ENCODE assay signal across 8 mouse cellular contexts in the genomic region with DNA sequence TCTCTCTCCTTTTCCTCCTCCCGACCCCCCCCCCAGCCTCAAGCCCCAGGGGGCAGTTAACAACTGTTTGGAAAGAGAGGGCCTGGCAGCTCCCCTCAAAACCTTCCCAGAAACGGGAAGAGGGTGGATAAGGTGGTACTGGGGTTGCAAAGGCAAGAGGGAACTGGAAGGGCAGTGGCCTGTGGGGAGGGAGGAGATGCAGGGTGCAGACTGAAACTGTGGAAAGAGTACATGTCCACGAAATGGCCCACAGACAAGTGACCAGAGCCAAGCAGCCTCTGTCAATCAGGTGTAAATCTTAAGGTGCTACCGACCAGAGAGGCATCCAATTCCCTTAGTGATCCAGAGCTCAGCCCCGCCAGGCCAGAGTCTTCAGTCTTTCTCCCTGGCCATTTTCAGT.
DNase-seq lines count a peak whose midpoint lies in the region; ATAC-seq lines count a peak whose summit lies in the region.

No protein-coding gene starts in this region.

- peak overlapping the region; percentile 68 for H3K4me2 ChIP-seq in embryonic facial prominence, embryonic 14.5 days (ENCODE audit: low read depth, low read length)
- H3K4me2 ChIP-seq in hindbrain, embryonic 11.5 days (replicated peaks; ENCODE audit: low read depth, low read length) = peak overlapping the region; percentile 85

- no peaks in the 10 kb centered on the region for H3K9me3 ChIP-seq in embryonic facial prominence, embryonic 14.5 days (ENCODE audit: control insufficient read depth, low read length)
- H3K9me3 ChIP-seq in hindbrain, embryonic 11.5 days (ENCODE audit: control insufficient read depth, low read length) = no peaks in the 10 kb centered on the region

- H3K9ac ChIP-seq in embryonic facial prominence, embryonic 14.5 days (ENCODE audit: low read depth, low read length) = peak overlapping the region; percentile 48; the same call in 1 of the 2 replicates
- H3K9ac ChIP-seq in hindbrain, embryonic 11.5 days (ENCODE audit: low read depth, low read length) = no peak overlapping the region

- no peaks in the 10 kb centered on the region for H3K36me3 ChIP-seq in embryonic facial prominence, embryonic 14.5 days (ENCODE audit: control insufficient read depth, insufficient read depth, low read length)
- H3K36me3 ChIP-seq in hindbrain, embryonic 11.5 days (ENCODE audit: control insufficient read depth, insufficient read depth, low read length) = no peaks in the 10 kb centered on the region

- 0 out of 2 replicates have a peak, but pooled peaks have one; percentile 12 for ATAC-seq in embryonic facial prominence, embryonic 14.5 days (ENCODE audit: low read depth)
- ATAC-seq in hindbrain, embryonic 11.5 days (ENCODE audit: low FRiP score) = 0 out of 2 replicates have a peak, but pooled peaks have one; percentile 17
- peak; percentile 60 for ATAC-seq in megakaryocyte progenitor cell, adult 5-6 weeks (replicated peaks; ENCODE audit: poor library complexity)

- peak; percentile 20 for DNase-seq in A20 (ENCODE audit: low read depth, low spot score)
- no peak for DNase-seq in embryonic facial prominence, embryonic 14.5 days (ENCODE audit: low spot score)
- DNase-seq in hindbrain, embryonic 11.5 days (ENCODE audit: low spot score) = peak; percentile 39
- no peak for DNase-seq in left cerebral cortex, postnatal 4 days
- no peak for DNase-seq in right cerebral cortex, postnatal 25 days
- DNase-seq in left cerebral cortex, postnatal 10 days (ENCODE audit: extremely low spot score in 1 of 2, low spot score in 2 of 2) = no peak
- no peak for DNase-seq in Muller cell, postnatal 12 days (ENCODE audit: inconsistent ontology term)

- no peak overlapping the region for H3K27ac ChIP-seq in embryonic facial prominence, embryonic 14.5 days (replicated peaks; ENCODE audit: low read depth, low read length)
- H3K27ac ChIP-seq in hindbrain, embryonic 11.5 days (ENCODE audit: low read depth, low read length) = no peak overlapping the region

- WGBS in embryonic facial prominence, embryonic 14.5 days = 4% methylated on average over 4 of the region's 5 CpGs
- 5% methylated on average over 4 of the region's 5 CpGs for WGBS in hindbrain, embryonic 11.5 days

- H3K4me3 ChIP-seq in embryonic facial prominence, embryonic 14.5 days (ENCODE audit: low read depth, low read length) = peak overlapping the region; percentile 43
- peak overlapping the region; percentile 41 for H3K4me3 ChIP-seq in hindbrain, embryonic 11.5 days (ENCODE audit: low read depth, low read length)

- intact Hi-C loops in left cerebral cortex, postnatal 4 days (cut with DNase I) = no loop called here
- intact Hi-C loops in left cerebral cortex, postnatal 10 days (cut with DNase I) = no loop called here

- H3K4me1 ChIP-seq in embryonic facial prominence, embryonic 14.5 days (ENCODE audit: control insufficient read depth, insufficient read depth, low read length) = peaks cover 10% of the 10 kb centered on the region; the same call in 1 of the 2 replicates
- 0 out of 2 replicates have a peak, but pooled peaks cover 6% of the 10 kb centered on the region for H3K4me1 ChIP-seq in hindbrain, embryonic 11.5 days (replicated peaks; ENCODE audit: control insufficient read depth, insufficient read depth, low read length)

- peaks cover 12% of the 10 kb centered on the region; the same call in 1 of the 2 replicates for H3K27me3 ChIP-seq in embryonic facial prominence, embryonic 14.5 days (replicated peaks; ENCODE audit: control insufficient read depth, insufficient read depth, low read length)
- peaks cover 5% of the 10 kb centered on the region; the same call in 1 of the 2 replicates for H3K27me3 ChIP-seq in hindbrain, embryonic 11.5 days (ENCODE audit: control insufficient read depth, insufficient read depth, low read length)

Comparison
In these comparisons a context has a peak if more than half of its experiments do, and no peak if none do; other contexts are left out.
1. DNase-seq: peak in A20 (single experiment) and hindbrain, embryonic 11.5 days (single experiment); none in embryonic facial prominence, embryonic 14.5 days (single experiment), left cerebral cortex, postnatal 4 days (single experiment), right cerebral cortex, postnatal 25 days (single experiment), left cerebral cortex, postnatal 10 days (0 of 2) and Muller cell, postnatal 12 days (single experiment).
2. Peak in every context shown above with its lines, with median percentiles within 50 percentile points of each other: ATAC-seq.